Mouse (Mus musculus): Measurements from ENCODE around the gene Cox7b.
A peak's percentile ranks its signal among the peaks of the same experiment; 100 is the strongest.
"Not testable (repeated sequence)": the region's sequence is repeated elsewhere in the genome, so short reads cannot be mapped to it uniquely, and the experiment has no call there.

The Cox7b gene

DNA sequence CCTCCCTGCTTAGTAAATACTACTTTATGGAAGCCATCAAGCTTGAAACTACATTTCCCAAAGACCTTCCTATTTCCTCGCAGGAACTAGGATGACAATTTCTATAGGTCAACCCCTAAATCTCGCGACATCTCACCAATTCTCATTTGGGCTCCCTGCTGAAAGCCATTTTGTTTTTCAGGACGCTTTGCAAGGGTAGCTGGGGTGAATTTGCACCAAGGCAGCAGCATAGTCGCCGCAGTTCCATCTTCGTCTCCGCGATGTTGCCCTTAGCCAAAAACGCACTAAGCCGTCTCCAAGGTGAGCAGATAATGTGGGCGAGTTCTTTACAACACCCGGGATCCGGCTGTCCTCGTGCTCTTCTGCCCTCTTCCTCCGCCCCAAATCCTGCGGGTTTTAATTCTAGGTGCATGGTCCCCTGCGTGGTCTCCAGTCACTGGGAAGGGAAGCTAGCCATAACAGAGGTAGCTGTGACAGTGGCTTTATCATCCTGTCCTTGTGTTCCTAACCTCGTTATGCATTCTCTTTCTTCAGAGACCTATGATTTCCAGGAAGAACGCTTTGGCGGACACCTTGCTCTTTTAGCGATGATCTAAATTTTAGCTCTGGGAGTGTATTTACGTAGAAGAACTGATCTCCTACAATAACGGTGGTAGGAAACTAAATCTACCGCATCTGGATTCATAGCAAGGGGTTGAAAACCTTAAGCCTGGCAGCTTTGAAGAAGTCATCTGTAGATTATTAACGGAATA is at the start of gene Cox7b:
Gene Cox7b (plus strand): TSS at position 130 of the 752 bp plus-strand sequence.
- peak; percentile 78 for DNase-seq (ENCODE audit: low read depth, low spot score)

GRCm38 (mm10) chrX:106001605-106002004 is 13.9 kb upstream of the Cox7b start:
- DNase-seq (ENCODE audit: low read depth, low spot score): no peak

DNA sequence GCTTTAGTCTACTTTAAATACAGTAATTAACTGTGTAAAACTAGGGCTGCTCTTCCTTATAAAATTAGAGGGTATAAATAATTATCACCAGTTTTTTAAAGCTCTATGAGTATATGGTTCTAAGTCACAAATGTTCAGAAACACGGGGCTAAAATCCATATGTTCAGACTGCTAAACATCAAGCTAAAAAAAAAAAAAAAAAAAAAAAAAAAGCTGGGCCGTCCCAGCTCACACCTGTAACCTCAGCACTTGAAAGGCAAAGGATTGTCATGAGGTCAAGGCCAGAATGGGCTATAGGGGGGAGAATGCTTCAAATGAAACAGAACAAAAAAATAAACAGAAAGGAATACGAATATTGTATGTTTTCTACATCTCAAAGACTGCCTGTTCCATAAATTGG is 4.7 kb upstream of the Cox7b start:
- DNase-seq (ENCODE audit: low read depth, low spot score): no peak

DNA sequence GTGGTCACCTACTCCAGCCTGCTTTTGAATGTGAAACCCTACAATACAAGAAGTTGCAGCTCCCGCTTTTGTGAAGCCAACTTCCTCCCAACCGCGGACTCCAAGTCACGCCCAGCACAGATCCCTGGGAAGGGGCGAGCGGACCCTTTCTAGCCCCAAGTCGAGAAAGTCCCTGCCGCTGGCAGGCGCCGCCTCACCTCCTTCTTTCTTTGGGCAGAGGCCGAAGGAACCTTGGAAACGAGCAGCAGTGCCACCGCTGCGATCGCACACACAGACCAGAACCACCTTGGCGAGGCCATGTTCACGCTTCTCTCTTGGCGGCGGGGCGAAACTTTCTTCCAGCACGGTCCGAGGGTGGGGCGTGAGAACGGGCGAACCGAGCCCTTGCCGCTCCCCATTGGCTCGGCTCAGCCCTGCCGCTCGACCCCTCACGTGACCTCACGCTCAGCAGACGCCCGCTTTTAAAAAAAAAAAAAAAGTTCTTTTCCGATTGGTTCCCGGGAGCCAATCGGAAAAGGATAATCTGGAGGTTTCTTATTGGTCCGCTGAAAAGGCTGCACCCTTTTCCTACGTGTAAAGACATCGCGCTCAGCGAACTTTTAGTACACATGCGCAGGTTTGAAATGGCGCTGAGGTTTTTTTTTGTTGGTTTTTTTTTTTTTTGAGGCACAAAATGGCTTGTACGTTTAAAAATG is 3.9 kb upstream of the Cox7b start, which contains the start of gene Magt1:
Gene Magt1 (minus strand): TSS at position 442 of the 695 bp plus-strand sequence.
- peak; percentile 77 for DNase-seq (ENCODE audit: low read depth, low spot score)

DNA sequence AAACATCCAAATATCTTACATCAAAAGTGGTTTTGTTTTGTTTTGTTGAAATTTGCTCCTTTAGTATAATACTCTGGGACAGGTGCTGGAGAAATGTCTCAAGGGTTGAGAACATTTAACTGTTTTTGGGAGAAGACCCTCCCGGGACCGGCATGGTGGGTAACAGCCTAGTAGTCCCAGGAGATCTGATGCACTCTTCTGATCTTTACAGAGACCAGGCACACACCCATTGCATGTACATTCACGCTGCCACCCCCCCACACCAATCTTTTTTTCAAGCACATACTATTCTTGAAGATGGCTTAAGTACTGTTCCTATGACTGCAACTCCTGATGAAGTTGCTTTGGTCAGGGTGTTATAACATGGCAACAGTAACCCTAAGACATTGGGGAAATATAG is 2.9 kb upstream of the Cox7b start:
- no peak for DNase-seq (ENCODE audit: low read depth, low spot score)

DNA sequence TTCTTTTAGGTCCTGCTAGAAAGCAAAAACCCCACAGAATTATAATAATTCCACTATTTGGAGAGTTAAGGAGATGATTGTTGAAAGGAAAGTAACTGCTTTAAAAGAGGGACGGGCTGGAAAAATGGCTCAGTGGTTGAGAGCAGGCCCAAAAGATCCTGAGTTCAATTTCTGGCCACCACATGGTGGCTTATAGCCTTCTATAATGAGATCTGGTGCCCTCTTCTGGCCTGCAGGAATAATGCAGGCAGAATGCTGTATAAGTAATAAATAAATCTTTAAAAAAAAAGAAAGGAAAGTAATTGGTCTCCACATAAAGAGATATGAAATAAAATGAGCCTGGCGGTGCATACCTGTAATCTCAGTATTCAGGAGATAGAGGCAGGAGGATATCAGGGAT is 2.3 kb upstream of the Cox7b start:
- DNase-seq (ENCODE audit: low read depth, low spot score): peak; percentile 20

DNA sequence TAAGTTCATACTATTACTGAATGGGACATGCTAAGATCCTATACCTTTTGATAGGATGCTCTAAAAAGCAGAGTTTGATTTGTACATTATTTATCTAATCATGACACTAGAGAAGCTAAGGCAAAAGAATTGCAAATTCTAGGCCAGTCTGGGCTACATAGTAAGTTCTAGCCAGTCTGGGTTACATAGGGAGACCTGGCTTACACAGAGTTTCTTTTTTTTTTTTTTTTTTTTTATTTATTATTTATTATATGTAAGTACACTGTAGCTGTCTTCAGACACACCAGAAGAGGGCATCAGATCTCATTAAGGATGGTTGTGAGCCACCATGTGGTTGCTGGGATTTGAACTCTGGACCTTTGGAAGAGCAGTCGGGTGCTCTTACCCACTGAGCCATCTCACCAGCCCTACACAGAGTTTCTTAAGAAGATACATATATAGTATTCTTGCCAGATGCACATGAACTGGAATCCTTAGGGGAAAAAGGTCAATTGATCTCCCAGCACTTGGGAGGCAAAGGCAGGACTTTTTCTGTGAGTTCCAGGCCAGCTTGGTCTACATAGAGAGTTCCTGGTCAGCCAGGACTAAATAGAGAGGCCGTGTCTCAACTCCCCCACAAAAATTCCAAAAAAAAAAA is 641 bp upstream of the Cox7b start:
- DNase-seq (ENCODE audit: low read depth, low spot score): not testable (repeated sequence)

DNA sequence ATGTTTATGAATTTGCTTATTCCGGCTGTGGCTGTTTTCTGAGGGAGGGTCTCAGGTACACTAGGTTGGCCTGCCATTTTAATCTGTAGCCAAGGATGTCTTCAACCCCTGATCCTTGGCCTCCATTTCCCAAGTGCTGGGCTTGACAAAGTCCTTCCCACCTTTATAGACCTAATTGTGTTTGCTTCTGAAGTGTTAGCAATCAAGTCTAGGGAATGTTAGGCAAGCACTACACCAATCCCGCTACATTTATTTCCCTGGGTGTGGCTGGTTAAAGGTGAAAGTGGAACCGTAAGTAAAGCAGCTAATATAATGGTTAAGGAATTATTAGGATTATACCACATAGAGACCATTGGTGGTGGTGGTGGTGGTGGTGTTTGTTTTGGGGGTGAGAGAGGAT is 1.6 kb downstream of the Cox7b start:
- no peak for DNase-seq (ENCODE audit: low read depth, low spot score)

GRCm38 (mm10) chrX:106017516-106017915 is 2.0 kb downstream of the Cox7b start:
- DNase-seq (ENCODE audit: low read depth, low spot score): no peak

DNA sequence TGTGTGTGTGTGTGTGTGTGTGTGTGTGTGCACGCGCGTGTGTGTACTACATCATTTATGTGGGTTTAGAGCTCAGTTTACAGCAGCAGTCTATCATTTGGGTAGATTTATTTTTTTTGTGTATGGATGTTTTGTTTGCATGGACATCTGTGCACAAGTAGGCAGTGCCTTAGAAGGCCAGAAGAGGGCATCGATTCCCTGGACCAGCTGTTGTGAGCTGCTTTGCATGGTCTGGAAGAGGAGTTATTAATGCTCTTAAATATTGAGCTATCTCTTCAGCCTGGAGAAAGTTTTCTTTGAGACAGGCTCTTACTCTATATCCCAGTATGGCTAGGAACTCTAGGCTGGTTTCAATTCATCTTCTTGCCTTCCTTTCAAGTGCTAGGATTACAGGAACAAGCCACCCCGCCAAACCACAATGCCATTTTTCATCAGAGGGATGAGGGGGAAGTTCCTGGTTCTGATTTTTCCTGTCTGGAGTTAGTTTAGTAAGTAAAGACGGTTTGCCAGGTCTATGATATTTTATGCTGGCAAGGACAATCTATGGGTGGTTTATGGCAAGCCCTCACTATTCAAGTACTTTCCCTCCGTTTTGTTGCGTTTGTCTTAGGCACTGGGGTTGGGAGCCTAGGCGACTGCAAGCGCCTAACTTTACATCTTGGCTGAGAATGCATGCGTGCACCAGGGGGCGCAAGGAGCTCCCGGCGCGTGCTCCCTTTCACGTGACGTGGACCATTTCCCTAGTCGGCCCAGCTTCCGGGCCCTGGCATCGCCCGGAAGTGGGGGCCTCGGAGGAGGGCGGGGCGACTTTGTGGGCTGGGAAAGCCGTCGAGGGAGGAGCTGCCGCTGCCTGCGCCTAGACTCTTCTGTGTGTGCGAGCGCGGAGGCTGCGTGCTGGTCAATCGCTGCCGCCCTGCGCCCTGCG is 11.2 kb downstream of the Cox7b start, which contains the start of gene Atp7a:
Gene Atp7a (plus strand): TSS at position 859 of the 925 bp plus-strand sequence.
- peak; percentile 87 for DNase-seq (ENCODE audit: low read depth, low spot score)

- DNase-seq (ENCODE audit: low read depth, low spot score): no peak
Observed at GRCm38 (mm10) chrX:106027343-106027674, 11.8 kb downstream of the Cox7b start.

DNA sequence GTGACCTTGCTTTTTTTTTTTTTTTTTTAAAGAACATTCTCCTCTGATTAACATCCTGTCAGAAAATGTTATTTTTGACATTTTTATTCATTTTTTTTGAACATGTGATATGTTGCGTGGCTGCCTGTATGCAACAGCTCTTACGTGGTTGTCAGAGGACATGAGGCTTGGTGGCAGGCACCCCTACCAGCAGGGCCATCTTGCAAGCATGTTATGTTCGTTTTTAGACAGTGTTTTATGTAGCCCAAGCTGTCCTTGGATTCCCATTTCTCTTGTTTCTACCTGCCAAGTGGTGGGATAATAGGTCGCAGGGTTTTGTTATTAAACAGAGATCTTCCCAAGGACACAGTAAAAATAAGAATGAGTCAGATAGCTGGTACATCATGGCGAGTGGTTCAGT is 14.7 kb downstream of the Cox7b start:
- DNase-seq (ENCODE audit: low read depth, low spot score): no peak

DNA sequence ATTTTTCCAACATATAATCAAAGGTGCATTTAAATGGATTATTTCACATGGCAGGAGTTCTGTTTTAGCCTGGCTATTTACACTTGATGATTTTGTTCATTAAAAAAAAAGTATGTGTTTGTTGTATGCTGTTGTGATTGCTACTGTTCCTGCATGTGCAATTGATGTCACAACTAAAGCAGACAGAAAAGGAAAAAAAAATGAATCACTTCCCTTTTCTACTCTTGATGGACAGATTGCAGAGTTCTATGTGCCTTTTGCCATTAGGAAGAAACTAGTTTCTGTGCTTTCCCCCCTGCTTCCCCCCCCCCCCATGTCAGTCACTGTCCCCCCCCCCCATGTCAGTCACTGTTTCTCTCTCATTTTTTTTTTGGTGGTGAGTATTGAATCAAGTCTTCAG is 15.6 kb downstream of the Cox7b start:
- no peak for DNase-seq (ENCODE audit: low read depth, low spot score)

GRCm38 (mm10) chrX:106035727-106036126 is 20.2 kb downstream of the Cox7b start:
- DNase-seq (ENCODE audit: low read depth, low spot score): no peak

DNA sequence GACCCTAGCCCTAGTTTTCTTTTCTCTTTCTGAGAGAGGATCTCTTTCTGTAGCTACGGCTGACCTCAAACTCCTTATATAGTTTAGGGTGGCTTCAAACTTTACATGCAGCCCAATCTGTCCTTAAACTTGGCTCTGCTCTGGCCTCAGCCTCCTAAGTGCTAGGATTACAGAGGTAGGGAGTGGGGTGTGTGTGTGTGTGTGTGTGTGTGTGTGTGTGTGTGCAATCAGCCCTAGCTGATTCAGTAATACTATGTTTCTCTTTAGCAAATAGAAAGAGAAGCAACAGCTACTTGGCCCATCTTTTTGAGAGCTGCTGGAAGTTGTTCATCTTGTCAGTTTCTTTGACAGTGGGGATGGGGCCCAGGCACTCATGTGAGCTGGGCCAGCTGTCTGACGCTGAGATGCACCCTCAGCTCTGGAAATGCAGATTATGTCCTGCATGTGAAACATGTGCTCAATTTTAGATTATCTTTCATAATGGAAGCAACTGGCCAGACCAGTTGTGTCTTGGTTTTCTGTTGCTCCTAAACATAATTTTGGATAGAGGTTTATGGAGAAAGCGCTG is 21.8 kb downstream of the Cox7b start:
- DNase-seq (ENCODE audit: low read depth, low spot score): no peak

DNA sequence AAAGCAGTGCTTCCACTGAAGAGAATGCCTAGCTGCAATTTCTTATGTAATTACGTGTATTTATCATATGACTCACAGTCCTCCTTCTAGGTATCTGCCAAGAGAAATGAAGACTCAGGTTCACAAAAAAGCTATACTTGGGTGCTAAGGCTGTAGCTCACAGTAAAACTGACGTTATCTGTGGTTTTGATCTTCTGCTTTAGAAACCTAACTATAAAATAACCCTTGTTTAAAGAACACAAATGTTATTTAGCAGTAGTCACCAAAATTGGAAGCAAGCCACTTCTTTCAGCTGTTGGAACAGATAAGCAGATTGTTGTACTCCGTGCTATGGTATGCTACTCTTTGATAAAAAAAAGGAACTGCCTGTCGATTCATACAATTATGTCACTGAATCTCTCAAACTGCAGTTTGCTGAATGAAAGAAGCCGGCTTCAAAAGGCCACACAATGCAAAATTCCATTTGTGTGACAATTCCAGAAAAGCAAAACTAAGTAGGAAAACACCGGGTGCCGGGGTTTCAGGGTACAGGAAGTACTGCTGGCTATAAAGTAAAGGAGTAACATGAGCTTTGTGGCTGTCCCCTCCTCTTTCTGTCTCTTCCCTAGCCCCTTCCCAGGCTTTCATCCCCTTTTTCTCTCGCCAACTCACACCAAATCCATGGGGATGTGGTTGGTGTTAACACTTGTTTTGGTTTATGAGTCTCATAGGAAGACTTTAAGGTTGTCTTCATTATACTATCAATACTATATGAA is 28.5 kb downstream of the Cox7b start:
- no peak for DNase-seq (ENCODE audit: low read depth, low spot score)

DNA sequence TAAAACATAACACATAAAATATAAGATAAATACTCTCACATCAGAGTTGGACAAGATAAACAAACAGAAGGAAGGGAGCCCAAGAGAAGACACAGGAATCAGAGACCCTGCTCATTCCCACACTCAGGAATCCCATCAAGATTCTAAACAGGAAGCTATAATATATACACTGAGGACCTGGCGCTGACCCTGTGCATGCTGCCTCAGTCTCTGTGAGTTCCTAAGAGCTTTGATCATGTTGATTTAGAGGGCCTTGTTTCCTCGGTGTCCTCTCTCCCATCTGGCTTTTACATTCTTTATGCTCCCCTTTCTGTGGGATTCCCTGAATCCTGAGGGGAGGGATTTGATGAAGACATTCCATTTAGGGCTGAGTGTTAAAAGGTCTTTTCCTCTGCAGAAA is 30.0 kb downstream of the Cox7b start:
- DNase-seq (ENCODE audit: low read depth, low spot score): peak; percentile 26

GRCm38 (mm10) chrX:106045928-106046327 is 30.4 kb downstream of the Cox7b start:
- no peak for DNase-seq (ENCODE audit: low read depth, low spot score)

DNA sequence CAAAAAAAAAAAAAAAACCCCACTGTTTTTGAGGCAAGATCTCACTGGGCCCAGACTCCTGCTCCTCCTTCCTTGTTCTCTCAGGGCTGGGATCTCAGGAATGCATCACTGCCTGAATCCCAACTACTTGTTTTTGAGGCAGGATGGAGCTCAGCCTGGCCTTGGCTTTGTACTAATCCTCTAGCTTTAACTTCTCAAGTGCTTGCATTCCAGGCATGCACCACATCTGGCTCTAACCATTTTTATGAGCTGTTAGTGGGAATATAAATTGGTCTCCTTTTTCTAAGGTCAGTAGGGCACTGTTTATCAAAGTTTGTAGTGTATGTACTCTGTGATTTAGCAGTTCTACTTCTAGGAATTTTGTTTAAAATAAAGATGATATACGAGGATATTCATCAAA is 32.7 kb downstream of the Cox7b start:
- DNase-seq (ENCODE audit: low read depth, low spot score): no peak

All from embryo, embryonic 11.5 days (tissue).